Mouse (Mus musculus): Measurements from ENCODE around the gene Vmn1r101. TPM values are rescaled to one million over a fixed set of nuclear protein-coding genes. Genes with fewer than 3 reads are reported as not detected.

The Vmn1r101 gene
- total RNA-seq (2023): not detected

GRCm38 (mm10) chr7:20442493-20442892 is at the start of gene Vmn1r101:
Gene Vmn1r101, minus strand, starts transcription at chr7:20442593.

GRCm38 (mm10) chr7:20474825-20475224 is 32.4 kb upstream of the Vmn1r101 start, which contains the start of gene Gm10670:
Gene Gm10670, minus strand, starts transcription at chr7:20474925.

GRCm38 (mm10) chr7:20417642-20418041 is 24.8 kb downstream of the Vmn1r101 start, which contains the start of gene Vmn1r100:
Gene Vmn1r100, plus strand, starts transcription at chr7:20417942.

Other genes with a start within 250 kb of the Vmn1r101 start
- not detected for gene Vmn1r95, start 248.9 kb downstream of the Vmn1r101 start, total RNA-seq (2023)
- gene Gm6164, start 237.0 kb downstream of the Vmn1r101 start, total RNA-seq (2023): not detected
- gene Gm4498, start 208.8 kb downstream of the Vmn1r101 start, total RNA-seq (2023): not detected
- not detected for gene Gm5890, start 179.8 kb downstream of the Vmn1r101 start, total RNA-seq (2023)
- not detected for gene Gm4133, start 108.5 kb downstream of the Vmn1r101 start, total RNA-seq (2023)
- not detected for gene Gm5728, start 67.2 kb downstream of the Vmn1r101 start, total RNA-seq (2023)
- not detected for gene Vmn1r100, start 24.7 kb downstream of the Vmn1r101 start, total RNA-seq (2023)
- gene Gm10670, start 32.3 kb upstream of the Vmn1r101 start, total RNA-seq (2023): not detected
- not detected for gene Vmn1r103, start 67.9 kb upstream of the Vmn1r101 start, total RNA-seq (2023)
- gene Vmn1r104, start 91.2 kb upstream of the Vmn1r101 start, total RNA-seq (2023): not detected
- gene Gm5726, start 103.2 kb upstream of the Vmn1r101 start, total RNA-seq (2023): not detected
- gene Gm4141, start 133.6 kb upstream of the Vmn1r101 start, total RNA-seq (2023): not detected
- not detected for gene Gm4513, start 156.4 kb upstream of the Vmn1r101 start, total RNA-seq (2023)
- not detected for gene Vmn1r107, start 226.3 kb upstream of the Vmn1r101 start, total RNA-seq (2023)